Mouse (Mus musculus) urinary bladder, postnatal 4 days (tissue): Measurements from ENCODE around the gene Eea1.
"Not testable (repeated sequence)": the region's sequence is repeated elsewhere in the genome, so short reads cannot be mapped to it uniquely, and the experiment has no call there.

ENCODE experiments used
- DNase-seq, 2 experiments: peaks; one replicate each; pipeline ENCODE4 v3.0.0; 2021 to 2022; ENCODE audit warnings: low spot score in 2 of 2

Eea1 gene

GRCm38 (mm10) chr10:96067347-96067746, 126.9 kb downstream of the Eea1 start:
- DNase-seq, result no peak

DNA sequence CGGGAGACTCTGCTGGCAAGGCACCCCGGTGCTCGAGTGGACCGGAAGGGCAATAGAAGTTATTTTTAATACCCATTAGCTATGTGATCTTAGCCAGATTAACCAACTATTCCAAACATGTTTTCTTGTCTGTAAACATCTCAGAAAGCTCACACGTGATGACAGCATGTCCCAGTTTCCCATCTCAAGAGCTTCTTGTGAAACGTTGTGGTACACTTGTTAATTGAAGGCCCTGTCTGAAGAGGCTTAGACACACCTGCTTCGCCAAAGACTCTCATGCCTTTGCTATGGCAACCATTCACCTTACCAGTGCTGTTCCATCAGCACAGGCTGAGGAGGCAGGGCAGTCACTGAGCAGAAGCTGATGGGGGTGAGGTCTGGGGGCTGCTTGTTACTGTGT, 133.9 kb downstream of the Eea1 start:
- DNase-seq, result no peak

DNA sequence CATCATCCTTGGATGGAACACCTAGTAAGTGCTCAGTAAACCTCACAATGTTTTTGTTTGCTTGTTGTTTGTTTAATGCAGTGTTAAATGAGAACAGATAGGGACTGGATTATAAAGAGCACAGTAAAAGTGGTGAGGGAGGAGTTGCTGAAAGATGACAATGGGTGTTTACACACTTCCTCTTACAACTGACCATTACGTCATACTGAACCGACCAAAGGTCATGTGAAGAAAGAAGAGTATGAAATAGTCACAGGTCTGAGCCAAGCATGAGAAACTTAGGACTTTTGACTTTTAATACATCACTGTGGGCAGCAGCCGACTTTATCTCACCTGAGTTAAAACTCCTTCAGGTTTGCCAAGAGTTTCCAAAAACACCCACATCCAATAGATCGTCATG, 135.0 kb downstream of the Eea1 start:
- DNase-seq, result no peak

DNA sequence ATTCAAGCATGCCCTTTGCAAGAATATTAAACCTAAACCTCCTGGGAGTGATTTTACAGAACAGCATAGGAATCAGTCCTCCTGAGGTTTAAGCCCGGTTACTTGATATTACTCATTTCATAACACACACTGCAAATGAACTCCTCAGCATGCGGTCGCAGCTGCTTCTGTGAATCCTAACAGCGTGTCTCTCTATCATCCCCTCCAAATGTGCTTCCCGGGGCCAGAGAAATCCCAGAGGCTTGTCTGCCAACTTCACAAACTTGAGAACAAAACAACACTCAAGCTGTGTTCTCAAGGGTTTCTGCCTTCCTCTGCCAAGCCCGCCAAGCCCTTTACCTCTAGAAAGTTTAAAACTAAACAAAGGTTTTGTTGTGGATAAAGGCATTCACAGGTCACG, 135.4 kb downstream of the Eea1 start:
- DNase-seq, result no peak

DNA sequence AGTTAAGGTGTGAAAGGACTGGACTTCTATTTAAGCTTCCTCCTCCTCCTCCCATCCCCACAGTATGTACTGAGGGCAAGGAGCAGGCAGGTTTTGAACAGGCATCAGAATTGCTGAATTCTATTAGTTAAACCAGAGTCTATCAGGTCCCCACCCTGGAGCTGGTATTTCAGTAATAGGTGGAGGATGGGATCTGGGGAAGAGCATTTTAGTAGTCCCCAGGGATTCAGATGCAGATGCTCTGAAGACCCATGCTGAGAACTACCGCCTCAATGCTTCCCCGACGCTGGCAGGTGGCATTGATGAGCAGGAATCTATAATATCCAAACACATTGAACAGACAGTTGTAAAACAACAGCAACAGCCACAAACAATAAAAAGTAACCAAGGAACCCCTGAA, 136.0 kb downstream of the Eea1 start:
- no peak for DNase-seq

DNA sequence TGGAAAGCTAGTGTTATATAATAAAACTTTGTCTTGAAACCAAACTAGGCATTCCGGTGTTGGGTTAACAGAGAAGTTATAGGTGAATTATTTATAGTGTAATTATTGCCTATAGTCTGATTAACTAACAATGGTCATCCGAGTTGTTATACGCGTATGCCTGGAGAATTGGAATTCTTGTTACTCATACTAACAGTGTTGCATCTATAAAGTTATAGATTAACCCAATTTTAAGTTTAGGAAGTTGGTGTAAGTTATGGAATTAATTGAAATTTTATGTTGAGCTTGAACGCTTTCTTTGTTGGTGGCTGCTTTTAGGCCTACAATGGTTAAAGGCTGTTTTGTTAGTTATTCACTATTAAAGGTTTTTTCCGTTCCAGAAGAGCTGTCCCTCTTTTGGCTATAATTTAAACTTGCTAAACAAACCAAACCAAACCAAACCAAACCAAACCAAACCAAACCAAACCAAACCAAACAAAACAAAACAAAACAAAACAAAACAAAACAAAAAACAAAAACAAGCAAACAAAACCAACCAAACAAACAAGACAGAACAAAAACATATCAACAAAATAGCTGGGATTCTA, 137.1 kb downstream of the Eea1 start:
- not testable (repeated sequence) for DNase-seq

DNA sequence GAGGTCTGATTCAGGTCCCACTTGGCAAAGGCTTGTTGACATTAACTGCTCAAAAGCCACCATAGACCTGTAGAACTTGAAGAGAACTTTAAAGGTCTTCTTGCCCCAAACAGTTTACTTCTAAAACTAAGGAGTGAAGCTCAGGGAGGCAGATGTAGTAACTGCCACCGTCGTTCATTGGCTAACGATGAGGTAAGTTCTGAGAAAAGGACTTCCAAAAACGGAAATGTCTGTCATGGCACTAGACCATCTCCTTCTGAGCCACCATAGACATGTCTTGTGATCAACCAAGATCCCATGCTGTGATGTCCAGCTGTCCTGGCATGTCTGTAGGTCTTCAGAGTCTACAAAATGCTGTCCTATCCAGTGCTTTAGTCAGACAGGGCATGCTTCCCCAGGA, 139.4 kb downstream of the Eea1 start:
- no peak for DNase-seq

- no peak for DNase-seq
Observed at GRCm38 (mm10) chr10:96080440-96081381, 140.3 kb downstream of the Eea1 start.

DNA sequence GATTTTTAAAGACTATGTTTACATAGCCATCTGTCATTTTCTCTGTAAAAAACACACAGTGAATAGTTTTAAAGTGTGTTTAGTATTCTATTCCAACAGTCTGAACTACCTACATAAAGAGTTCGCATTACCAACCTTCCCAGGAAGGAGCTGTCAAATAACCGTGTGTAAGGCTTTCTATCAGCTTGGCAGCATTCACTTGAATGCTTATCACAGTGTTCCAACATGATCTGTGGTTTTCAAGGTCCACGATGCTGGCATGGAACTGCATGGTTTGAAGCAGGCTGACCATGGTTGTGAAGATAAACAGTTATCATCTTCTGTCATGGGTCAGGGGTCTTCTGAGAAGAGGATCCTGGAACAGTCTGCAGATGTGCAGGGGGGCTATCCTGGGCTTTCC, 141.8 kb downstream of the Eea1 start:
- no peak for DNase-seq

- no peak for DNase-seq
Observed at GRCm38 (mm10) chr10:96089744-96090143, 149.3 kb downstream of the Eea1 start.

DNA sequence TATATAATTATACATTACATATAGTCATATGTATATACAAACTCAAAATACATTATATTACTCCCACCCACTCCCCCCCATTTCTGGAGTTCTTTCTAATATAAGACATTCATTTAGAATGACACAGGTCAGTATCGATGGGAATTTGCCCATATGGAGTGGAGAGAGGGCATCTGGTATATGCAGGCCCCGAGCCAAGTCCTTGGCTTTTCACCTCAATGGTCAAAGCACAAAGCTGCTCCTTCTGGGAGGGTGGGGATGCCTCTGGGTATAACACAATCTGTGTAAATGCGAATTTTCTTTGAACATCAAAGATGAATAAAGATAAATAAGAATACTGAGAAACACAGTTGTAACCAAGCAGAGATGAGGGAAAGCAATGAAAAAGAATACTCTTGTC, 149.9 kb downstream of the Eea1 start:
- no peak for DNase-seq

GRCm38 (mm10) chr10:96093890-96094531, 153.6 kb downstream of the Eea1 start:
- no peak for DNase-seq

GRCm38 (mm10) chr10:96094559-96094958, 154.1 kb downstream of the Eea1 start:
- DNase-seq, result no peak
